Mouse (Mus musculus): ENCODE measurements at regions not wholly inside any gene's neighbourhood (a gene's known extent, or its start where the extent isn't known, plus 50 kb on each side); places are given as distances from the start of the nearest gene placed in this dataset.
"Not testable (repeated sequence)": the region's sequence is repeated elsewhere in the genome, so short reads cannot be mapped to it uniquely, and the experiment has no call there.

GRCm38 (mm10) chr11:42928916-42929315 lies 106.6 kb upstream of the Gm9972 start:
- Histone ChIP-seq H3K9ac (ENCODE audit: low read length) (no peak overlapping the region), H3K4me2 (no peak overlapping the region), H3K27me3 (ENCODE audit: control insufficient read depth, insufficient read depth, low read length) (no peaks in the 10 kb centered on the region), H3K4me3 (ENCODE audit: low read depth, low read length) (no peak overlapping the region), H3K4me1 (ENCODE audit: control insufficient read depth, insufficient read depth, low read length) (no peaks in the 10 kb centered on the region), H3K36me3 (ENCODE audit: control insufficient read depth, insufficient read depth, low read length) (no peaks in the 10 kb centered on the region), H3K9me3 (ENCODE audit: control insufficient read depth, low read length) (no peaks in the 10 kb centered on the region), H3K27ac (ENCODE audit: low read depth, low read length) (no peak overlapping the region)
- 85% methylated on average over 3 of the region's 3 CpGs for WGBS
- DNase-seq (ENCODE audit: low spot score, missing footprints), result no peak
- ATAC-seq (ENCODE audit: low FRiP score), result no peak

GRCm38 (mm10) chr11:42939271-42939670 lies 96.3 kb upstream of the Gm9972 start:
- not testable (repeated sequence) for H3K4me3 ChIP-seq (ENCODE audit: low read depth, low read length); H3K36me3 ChIP-seq (ENCODE audit: control insufficient read depth, insufficient read depth, low read length); H3K9me3 ChIP-seq (ENCODE audit: control insufficient read depth, low read length); DNase-seq (ENCODE audit: low spot score, missing footprints); H3K27ac ChIP-seq (ENCODE audit: low read depth, low read length); ATAC-seq (ENCODE audit: low FRiP score); H3K9ac ChIP-seq (ENCODE audit: low read length); H3K4me1 ChIP-seq (ENCODE audit: control insufficient read depth, insufficient read depth, low read length); H3K4me2 ChIP-seq; H3K27me3 ChIP-seq (ENCODE audit: control insufficient read depth, insufficient read depth, low read length)
- 87% methylated on average over 4 of the region's 4 CpGs for WGBS

DNA sequence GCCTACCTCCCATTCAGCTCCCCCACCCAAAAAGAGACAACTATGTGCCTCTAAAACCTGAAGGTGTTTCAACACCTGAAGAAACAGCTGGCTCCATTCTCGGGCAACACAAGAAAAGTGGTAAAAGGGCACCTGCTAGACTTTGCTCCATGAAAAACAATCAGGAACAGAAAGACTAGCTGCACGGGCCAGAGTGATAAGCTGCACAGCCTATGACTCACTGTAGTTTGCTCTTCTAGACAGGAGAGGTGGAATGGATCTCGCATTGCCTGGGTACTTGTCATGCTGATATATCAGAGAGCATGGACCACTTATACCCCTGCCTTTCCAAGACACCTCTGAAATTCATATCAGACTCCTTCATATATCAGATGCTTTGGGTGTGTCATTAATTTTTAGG lies 94.0 kb upstream of the Gm9972 start:
- WGBS, result 91% methylated on average over 3 of the region's 3 CpGs
- ATAC-seq (ENCODE audit: low FRiP score) (no peak), DNase-seq (ENCODE audit: low spot score, missing footprints) (no peak)
- Histone ChIP-seq H3K4me1 (ENCODE audit: control insufficient read depth, insufficient read depth, low read length) (no peaks in the 10 kb centered on the region), H3K27ac (ENCODE audit: low read depth, low read length) (no peak overlapping the region), H3K4me2 (no peak overlapping the region), H3K27me3 (ENCODE audit: control insufficient read depth, insufficient read depth, low read length) (no peaks in the 10 kb centered on the region), H3K36me3 (ENCODE audit: control insufficient read depth, insufficient read depth, low read length) (no peaks in the 10 kb centered on the region), H3K9me3 (ENCODE audit: control insufficient read depth, low read length) (no peaks in the 10 kb centered on the region), H3K4me3 (ENCODE audit: low read depth, low read length) (no peak overlapping the region), H3K9ac (ENCODE audit: low read length) (no peak overlapping the region)

GRCm38 (mm10) chr11:42942284-42942683 lies 93.3 kb upstream of the Gm9972 start:
- ATAC-seq (ENCODE audit: low FRiP score), result no peak
- DNase-seq (ENCODE audit: low spot score, missing footprints), result no peak
- H3K36me3 ChIP-seq (ENCODE audit: control insufficient read depth, insufficient read depth, low read length), result no peaks in the 10 kb centered on the region
- no peak overlapping the region for H3K9ac ChIP-seq (ENCODE audit: low read length)
- H3K9me3 ChIP-seq (ENCODE audit: control insufficient read depth, low read length), result no peaks in the 10 kb centered on the region
- no peaks in the 10 kb centered on the region for H3K27me3 ChIP-seq (ENCODE audit: control insufficient read depth, insufficient read depth, low read length)
- H3K4me1 ChIP-seq (ENCODE audit: control insufficient read depth, insufficient read depth, low read length), result no peaks in the 10 kb centered on the region
- 87% methylated on average over 3 of the region's 3 CpGs for WGBS
- no peak overlapping the region for H3K4me3 ChIP-seq (ENCODE audit: low read depth, low read length)
- H3K27ac ChIP-seq (ENCODE audit: low read depth, low read length), result no peak overlapping the region
- no peak overlapping the region for H3K4me2 ChIP-seq

DNA sequence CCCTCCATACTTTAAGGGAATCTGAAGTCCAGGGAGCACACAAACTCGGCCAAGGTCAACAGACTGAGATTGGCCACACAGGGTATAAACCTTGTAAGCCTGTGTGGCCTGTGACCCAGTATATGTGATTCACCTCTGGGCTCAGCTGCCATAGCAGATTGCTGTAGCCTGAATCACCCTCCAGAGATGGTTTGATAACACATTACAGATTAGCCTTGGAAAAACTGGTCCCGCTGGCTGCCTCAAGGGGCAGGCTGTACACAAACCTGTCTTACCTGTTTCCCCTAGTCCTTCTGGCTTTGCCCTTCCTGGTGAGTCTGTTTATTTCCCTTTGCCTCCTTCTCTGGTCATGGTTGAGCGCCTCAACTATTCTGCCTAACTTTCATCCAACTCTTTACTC lies 91.0 kb upstream of the Gm9972 start:
- H3K27me3 ChIP-seq (ENCODE audit: control insufficient read depth, insufficient read depth, low read length), result no peaks in the 10 kb centered on the region
- no peak overlapping the region for H3K4me3 ChIP-seq (ENCODE audit: low read depth, low read length)
- H3K4me2 ChIP-seq, result no peak overlapping the region
- no peak overlapping the region for H3K27ac ChIP-seq (ENCODE audit: low read depth, low read length)
- no peaks in the 10 kb centered on the region for H3K36me3 ChIP-seq (ENCODE audit: control insufficient read depth, insufficient read depth, low read length)
- no peaks in the 10 kb centered on the region for H3K9me3 ChIP-seq (ENCODE audit: control insufficient read depth, low read length)
- no peaks in the 10 kb centered on the region for H3K4me1 ChIP-seq (ENCODE audit: control insufficient read depth, insufficient read depth, low read length)
- DNase-seq (ENCODE audit: low spot score, missing footprints) (no peak), ATAC-seq (ENCODE audit: low FRiP score) (no peak)
- H3K9ac ChIP-seq (ENCODE audit: low read length), result no peak overlapping the region
- WGBS, result 80% methylated on average over 3 of the region's 3 CpGs

DNA sequence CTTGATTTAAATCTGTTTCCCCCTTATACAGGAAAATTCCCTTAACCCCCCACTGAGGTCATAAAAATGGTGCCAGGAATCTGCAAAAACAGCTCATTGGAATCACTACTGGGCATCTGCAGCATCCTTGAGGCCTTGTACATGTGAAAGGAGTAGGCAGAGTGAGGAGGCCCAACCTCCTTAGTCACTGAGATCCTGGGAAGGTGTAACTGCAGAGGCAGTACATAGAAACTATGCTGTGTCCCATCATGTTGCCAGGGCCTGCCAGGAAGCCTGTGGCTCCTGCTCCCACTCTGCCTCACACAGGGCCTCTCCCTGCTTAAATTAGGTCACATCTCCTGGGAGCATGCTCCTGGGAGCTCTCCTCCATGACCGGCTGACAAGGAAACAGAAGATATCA lies 85.7 kb upstream of the Gm9972 start:
- ATAC-seq (ENCODE audit: low FRiP score), result no peak
- no peak for DNase-seq (ENCODE audit: low spot score, missing footprints)
- WGBS, result 92% methylated on average over 1 of the region's 1 CpGs
- H3K27ac ChIP-seq (ENCODE audit: low read depth, low read length), result no peak overlapping the region
- no peak overlapping the region for H3K4me2 ChIP-seq
- H3K27me3 ChIP-seq (ENCODE audit: control insufficient read depth, insufficient read depth, low read length), result no peaks in the 10 kb centered on the region
- H3K36me3 ChIP-seq (ENCODE audit: control insufficient read depth, insufficient read depth, low read length), result no peaks in the 10 kb centered on the region
- H3K9me3 ChIP-seq (ENCODE audit: control insufficient read depth, low read length), result no peaks in the 10 kb centered on the region
- H3K4me1 ChIP-seq (ENCODE audit: control insufficient read depth, insufficient read depth, low read length), result no peaks in the 10 kb centered on the region
- H3K4me3 ChIP-seq (ENCODE audit: low read depth, low read length), result no peak overlapping the region
- H3K9ac ChIP-seq (ENCODE audit: low read length), result no peak overlapping the region

GRCm38 (mm10) chr11:42954169-42954568 lies 81.4 kb upstream of the Gm9972 start:
- Histone ChIP-seq H3K27ac (ENCODE audit: low read depth, low read length) (no peak overlapping the region), H3K27me3 (ENCODE audit: control insufficient read depth, insufficient read depth, low read length) (no peaks in the 10 kb centered on the region), H3K4me2 (no peak overlapping the region), H3K9me3 (ENCODE audit: control insufficient read depth, low read length) (no peaks in the 10 kb centered on the region), H3K4me3 (ENCODE audit: low read depth, low read length) (no peak overlapping the region), H3K36me3 (ENCODE audit: control insufficient read depth, insufficient read depth, low read length) (no peaks in the 10 kb centered on the region), H3K4me1 (ENCODE audit: control insufficient read depth, insufficient read depth, low read length) (no peaks in the 10 kb centered on the region), H3K9ac (ENCODE audit: low read length) (no peak overlapping the region)
- DNase-seq (ENCODE audit: low spot score, missing footprints), result no peak
- no peak for ATAC-seq (ENCODE audit: low FRiP score)
- 84% methylated on average over 5 of the region's 5 CpGs for WGBS

- DNase-seq (ENCODE audit: low spot score, missing footprints) (no peak), ATAC-seq (ENCODE audit: low FRiP score) (no peak)
- H3K4me1 ChIP-seq (ENCODE audit: control insufficient read depth, insufficient read depth, low read length), result no peaks in the 10 kb centered on the region
- H3K27ac ChIP-seq (ENCODE audit: low read depth, low read length), result no peak overlapping the region
- H3K9me3 ChIP-seq (ENCODE audit: control insufficient read depth, low read length), result no peaks in the 10 kb centered on the region
- 76% methylated on average over 1 of the region's 1 CpGs for WGBS
- H3K36me3 ChIP-seq (ENCODE audit: control insufficient read depth, insufficient read depth, low read length), result no peaks in the 10 kb centered on the region
- H3K9ac ChIP-seq (ENCODE audit: low read length), result no peak overlapping the region
- H3K27me3 ChIP-seq (ENCODE audit: control insufficient read depth, insufficient read depth, low read length), result no peaks in the 10 kb centered on the region
- no peak overlapping the region for H3K4me3 ChIP-seq (ENCODE audit: low read depth, low read length)
- H3K4me2 ChIP-seq, result no peak overlapping the region
Measured at GRCm38 (mm10) chr11:42965732-42966131, 69.8 kb upstream of the Gm9972 start.

- H3K27me3 ChIP-seq (ENCODE audit: control insufficient read depth, insufficient read depth, low read length), result no peaks in the 10 kb centered on the region
- no peaks in the 10 kb centered on the region for H3K4me1 ChIP-seq (ENCODE audit: control insufficient read depth, insufficient read depth, low read length)
- H3K4me3 ChIP-seq (ENCODE audit: low read depth, low read length), result no peak overlapping the region
- DNase-seq (ENCODE audit: low spot score, missing footprints) (no peak), ATAC-seq (ENCODE audit: low FRiP score) (no peak)
- H3K36me3 ChIP-seq (ENCODE audit: control insufficient read depth, insufficient read depth, low read length), result no peaks in the 10 kb centered on the region
- no peak overlapping the region for H3K9ac ChIP-seq (ENCODE audit: low read length)
- no peak overlapping the region for H3K27ac ChIP-seq (ENCODE audit: low read depth, low read length)
- no peak overlapping the region for H3K4me2 ChIP-seq
- no peaks in the 10 kb centered on the region for H3K9me3 ChIP-seq (ENCODE audit: control insufficient read depth, low read length)
- WGBS, result 75% methylated on average over 2 of the region's 2 CpGs
Measured at GRCm38 (mm10) chr11:42978245-42978644, 57.3 kb upstream of the Gm9972 start.

Data from midbrain, embryonic 11.5 days (tissue).